Mouse (Mus musculus) gastrocnemius, adult 2 months (tissue): ENCODE results near the gene Srsf3. TPM values are rescaled to one million over a fixed set of nuclear protein-coding genes. Genes with fewer than 3 reads are reported as not detected.

Source experiments
- DNase-seq: peaks from one replicate; pipeline ENCODE4 v3.0.0; 2022
- H3K27ac ChIP-seq: fragments of 200-600 bp; 2 replicates; pipeline ENCODE4 v1.8.1; 2022; ENCODE audit warnings: mild to moderate bottlenecking
- H3K4me3 ChIP-seq: fragments of 200-600 bp; 2 replicates; pipeline ENCODE4 v1.8.1; 2022; ENCODE audit warnings: mild to moderate bottlenecking, moderate library complexity
- CTCF ChIP-seq: fragments of 200-600 bp; IDR thresholded peaks from 2 replicates; pipeline ENCODE4 v1.8.1; 2022; ENCODE audit warnings: antibody characterized with exemption, mild to moderate bottlenecking, moderate library complexity
- intact Hi-C: fragments of 180-260 bp; cut with DNase I; formaldehyde crosslinking; loops from one replicate; pipeline ENCODE4 v1.15.1; 2025
- total RNA-seq, 2 experiments: library from RNA; stranded (reverse); gene quantifications; 2 replicates each; pipeline ENCODE4 v1.2.3; 2021

The Srsf3 gene
- total RNA-seq, 2 experiments from 2014 or later, result 38.8 to 55.6 TPM

- peak overlapping the region; percentile 35 for H3K27ac ChIP-seq
- DNase-seq, result no peak
- intact Hi-C loops, result loop anchor here (2.0 kb wide), 1 partner anchor 17 kb away; no protein-coding TSS in a partner anchor
- no peak for TF ChIP-seq CTCF
- H3K4me3 ChIP-seq, result no peak overlapping the region
These were observed 43.8 kb downstream of the Srsf3 start for GRCm38 (mm10) chr17:29076235-29076634.

GRCm38 (mm10) chr17:29077786-29078509 lies 45.5 kb downstream of the Srsf3 start:
- DNase-seq, result peak; percentile 66
- TF ChIP-seq CTCF, result no peak
- peak overlapping the region; percentile 91 for H3K27ac ChIP-seq
- H3K4me3 ChIP-seq, result peak overlapping the region; percentile 65
- intact Hi-C loops, result loop anchor here (2.0 kb wide), 1 partner anchor 19 kb away; no protein-coding TSS in a partner anchor

- Histone ChIP-seq H3K27ac (peak overlapping the region; percentile 91), H3K4me3 (peak overlapping the region; percentile 65)
- TF ChIP-seq CTCF, result no peak
- intact Hi-C loops, result no loop called here
- DNase-seq, result peak; percentile 93
These were observed 46.3 kb downstream of the Srsf3 start for GRCm38 (mm10) chr17:29078519-29079383.

- Histone ChIP-seq H3K4me3 (no peak overlapping the region; the same call in 1 of the 2 replicates), H3K27ac (0 out of 2 replicates have a peak overlapping the region, but pooled peaks have one; percentile 0)
- intact Hi-C loops, result no loop called here
- DNase-seq, result no peak
- no peak for TF ChIP-seq CTCF
These were observed 48.6 kb downstream of the Srsf3 start for GRCm38 (mm10) chr17:29080758-29081617.

GRCm38 (mm10) chr17:29081618-29082381 lies 49.4 kb downstream of the Srsf3 start:
- intact Hi-C loops, result no loop called here
- Histone ChIP-seq H3K4me3 (peak overlapping the region; percentile 26), H3K27ac (peak overlapping the region; percentile 20; the same call in 1 of the 2 replicates)
- no peak for TF ChIP-seq CTCF
- no peak for DNase-seq

- Histone ChIP-seq H3K27ac (no peak overlapping the region), H3K4me3 (no peak overlapping the region)
- DNase-seq, result no peak
- intact Hi-C loops, result no loop called here
- no peak for TF ChIP-seq CTCF
These were observed 51.2 kb downstream of the Srsf3 start for GRCm38 (mm10) chr17:29083586-29083985.

- no peak for TF ChIP-seq CTCF
- Histone ChIP-seq H3K4me3 (no peak overlapping the region), H3K27ac (no peak overlapping the region)
- intact Hi-C loops, result no loop called here
- no peak for DNase-seq
These were observed 52.2 kb downstream of the Srsf3 start for GRCm38 (mm10) chr17:29084656-29085055.

- intact Hi-C loops, result no loop called here
- no peak for TF ChIP-seq CTCF
- H3K4me3 ChIP-seq, result no peak overlapping the region
- DNase-seq, result no peak
- no peak overlapping the region for H3K27ac ChIP-seq
These were observed 52.8 kb downstream of the Srsf3 start for GRCm38 (mm10) chr17:29085266-29085665.

- intact Hi-C loops, result no loop called here
- TF ChIP-seq CTCF, result no peak
- no peak for DNase-seq
- Histone ChIP-seq H3K27ac (no peak overlapping the region), H3K4me3 (no peak overlapping the region)
These were observed 54.5 kb downstream of the Srsf3 start for GRCm38 (mm10) chr17:29086916-29087315.

- no peak within 1 kb of the TSS for H3K4me3 ChIP-seq
- no peak for TF ChIP-seq CTCF
- no peak for DNase-seq
- intact Hi-C loops, result no loop called here
- H3K27ac ChIP-seq, result no peak within 1 kb of the TSS
These were observed 58.3 kb downstream of the Srsf3 start, which contains the start of gene Cdkn1a for GRCm38 (mm10) chr17:29090776-29091175. Gene Cdkn1a (plus strand): TSS chr17:29090976.

GRCm38 (mm10) chr17:29091348-29091944 lies 59.0 kb downstream of the Srsf3 start:
- intact Hi-C loops, result no loop called here
- H3K4me3 ChIP-seq, result no peak overlapping the region
- no peak for TF ChIP-seq CTCF
- DNase-seq, result no peak
- H3K27ac ChIP-seq, result no peak overlapping the region
